Mouse (Mus musculus): Measurements from ENCODE around the gene Ptchd4.

Gene Ptchd4

GRCm38 (mm10) chr17:42427961-42428360 is 112.2 kb downstream of the Ptchd4 start:
- no peak for DNase-seq (ENCODE audit: low read depth, low spot score)

- DNase-seq (ENCODE audit: low read depth, low spot score): no peak
Observed at GRCm38 (mm10) chr17:42430380-42430779, 114.6 kb downstream of the Ptchd4 start.

- no peak for DNase-seq (ENCODE audit: low read depth, low spot score)
Observed at GRCm38 (mm10) chr17:42452235-42452634, 136.5 kb downstream of the Ptchd4 start.

- DNase-seq (ENCODE audit: low read depth, low spot score): no peak
Observed at GRCm38 (mm10) chr17:42456441-42456840, 140.7 kb downstream of the Ptchd4 start.

GRCm38 (mm10) chr17:42462726-42463125 is 147.0 kb downstream of the Ptchd4 start:
- DNase-seq (ENCODE audit: low read depth, low spot score): no peak

- DNase-seq (ENCODE audit: low read depth, low spot score): no peak
Observed at GRCm38 (mm10) chr17:42480173-42480991, 164.6 kb downstream of the Ptchd4 start.

- DNase-seq (ENCODE audit: low read depth, low spot score): no peak
Observed at GRCm38 (mm10) chr17:42509356-42510262, 193.9 kb downstream of the Ptchd4 start.

- DNase-seq (ENCODE audit: low read depth, low spot score): no peak
Observed at GRCm38 (mm10) chr17:42530147-42530546, 214.4 kb downstream of the Ptchd4 start.

GRCm38 (mm10) chr17:42549578-42549977 is 233.8 kb downstream of the Ptchd4 start:
- DNase-seq (ENCODE audit: low read depth, low spot score): no peak
